Mouse (Mus musculus) erythroid progenitor cell, adult 5-6 weeks (primary cell): ENCODE data around the gene Rab3c. TPM values are rescaled to one million over a fixed set of nuclear protein-coding genes. Genes with fewer than 3 reads are reported as not detected.

Experiments used
- ATAC-seq: replicated peaks from 2 replicates; pipeline ENCODE4 v1.8.0; 2016; ENCODE audit warnings: moderate number of reproducible peaks, mild to moderate bottlenecking, moderate TSS enrichment, inconsistent platforms; ENCODE audit not compliant: poor library complexity, low FRiP score, severe bottlenecking
- total RNA-seq, 2 experiments: library from RNA; stranded (forward) in 1 of 2; stranded (reverse) in 1 of 2; fragments of 150-400 nt in 1 of 2; fragments of 186-747, 209-891 nt in 1 of 2; gene quantifications; 2 replicates each; pipeline versions ENCODE4 v1.2.3 to v1.2.4; 2015 to 2017; ENCODE audit warnings: low replicate concordance in 2 of 2

The Rab3c gene
- total RNA-seq, 2 experiments from 2014 or later, result not detected

DNA sequence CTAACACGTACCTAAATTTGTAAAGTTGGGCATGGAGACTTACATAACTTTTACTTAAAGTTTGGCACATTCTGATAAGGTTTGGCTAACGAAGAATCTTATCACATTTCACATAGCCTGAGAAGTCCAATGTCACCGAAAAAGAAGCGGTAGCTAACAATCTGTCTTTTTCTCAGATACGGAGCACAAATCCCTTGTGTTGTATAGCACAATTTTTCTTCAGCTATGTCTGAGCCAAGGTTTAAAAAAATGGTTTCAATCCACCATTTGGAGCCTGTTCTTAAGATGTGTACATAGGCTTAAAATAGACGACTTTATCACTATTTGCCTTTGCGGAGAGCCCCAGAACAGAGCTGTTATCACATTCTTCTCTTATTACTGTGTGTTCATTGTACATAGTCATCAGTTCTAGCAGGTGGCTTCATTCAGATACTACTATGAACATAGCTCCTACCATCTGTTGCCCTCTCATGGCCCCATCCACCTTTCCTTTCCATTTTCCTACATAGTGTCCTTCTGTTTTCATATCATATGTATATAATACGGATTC lies 69.2 kb downstream of the Rab3c start:
- no peak for ATAC-seq

DNA sequence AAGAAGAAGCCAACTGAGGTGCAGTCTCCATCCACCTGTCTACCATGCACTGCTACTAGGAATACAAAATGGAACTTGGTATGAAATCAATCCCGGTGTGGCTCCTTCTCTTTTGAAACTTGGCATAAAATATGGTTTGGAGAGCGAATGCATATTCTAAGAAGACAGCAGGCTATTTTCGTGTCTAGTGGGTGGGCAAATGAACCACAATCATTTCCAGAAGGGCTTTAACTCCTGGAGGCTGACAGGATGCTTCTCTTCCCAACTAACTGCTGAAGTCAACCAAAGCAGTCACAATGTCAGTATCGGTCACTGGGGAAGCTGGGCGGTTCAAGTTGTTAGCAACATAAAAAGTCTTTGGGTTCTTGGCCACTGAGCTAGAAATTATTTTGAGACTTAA lies 81.9 kb downstream of the Rab3c start:
- no peak for ATAC-seq

DNA sequence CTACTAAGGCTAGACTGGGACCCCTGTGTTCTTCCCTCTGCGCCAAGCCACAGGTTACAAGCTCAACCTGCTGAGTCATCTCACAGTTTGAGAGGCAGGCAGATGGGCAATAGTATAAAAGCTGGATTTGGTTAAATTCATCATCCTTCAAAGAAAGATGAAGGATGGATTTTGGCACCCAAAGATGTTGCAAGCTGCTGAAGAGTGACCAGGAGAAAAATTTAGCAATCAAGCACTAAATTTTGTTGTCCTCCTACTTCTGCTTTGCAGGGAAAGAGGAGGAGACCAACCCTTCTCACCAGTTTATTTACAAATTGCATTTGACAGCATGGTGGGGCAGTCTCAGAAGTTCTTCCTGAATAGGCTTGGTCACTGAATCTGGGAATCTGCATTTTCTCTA lies 90.8 kb downstream of the Rab3c start:
- ATAC-seq, result no peak

DNA sequence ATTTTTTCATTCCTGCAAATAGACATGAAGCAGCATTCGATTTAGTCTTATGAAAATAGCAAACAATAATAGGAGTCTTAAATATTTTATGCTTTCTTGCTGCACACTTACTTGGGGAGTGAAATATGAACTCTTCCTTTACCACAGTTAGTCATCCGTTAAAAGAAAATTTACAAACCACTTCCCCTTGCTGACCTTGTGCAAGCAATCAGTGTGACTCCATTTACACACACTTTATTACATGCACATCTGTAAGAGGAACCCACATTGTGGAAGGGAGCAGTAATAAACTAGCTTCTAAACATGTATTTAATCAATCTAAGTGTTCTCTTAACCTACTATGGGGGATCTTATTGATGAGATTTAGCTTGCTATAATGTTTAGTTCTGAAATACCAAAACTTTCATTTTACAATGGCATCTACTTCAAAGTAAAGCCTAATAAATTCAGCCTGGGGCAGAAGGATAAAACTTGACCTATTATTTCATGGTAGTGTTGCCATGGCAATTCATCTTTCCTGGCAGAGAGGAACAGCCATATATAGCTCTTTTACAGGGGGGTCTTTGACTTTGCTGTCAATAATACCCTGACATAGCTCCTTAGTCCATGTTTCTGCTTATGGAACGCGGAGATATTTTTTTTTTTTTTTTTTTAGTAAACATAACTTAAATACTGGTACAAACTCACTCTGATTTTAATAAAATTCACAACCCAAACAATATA lies 95.7 kb downstream of the Rab3c start:
- ATAC-seq, result no peak

DNA sequence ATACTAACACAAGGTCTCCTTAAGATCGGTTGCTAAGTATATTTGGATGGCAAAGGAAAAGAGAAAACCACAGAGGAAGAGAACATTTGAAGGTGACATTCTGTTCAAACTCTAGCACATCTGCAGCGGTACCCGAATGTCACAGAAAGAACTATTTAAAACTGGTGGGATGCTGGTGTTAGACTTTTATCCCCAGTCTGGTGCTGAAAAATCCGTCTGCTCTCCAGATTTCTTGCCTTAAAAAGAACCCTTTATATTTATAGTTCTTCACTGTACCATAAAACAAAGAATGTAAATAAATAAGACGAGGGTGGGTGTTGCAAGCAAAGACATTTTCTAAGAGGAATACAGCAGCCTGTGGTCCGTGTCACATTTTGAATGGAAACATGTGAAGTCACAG lies 105.1 kb downstream of the Rab3c start:
- ATAC-seq, result no peak

DNA sequence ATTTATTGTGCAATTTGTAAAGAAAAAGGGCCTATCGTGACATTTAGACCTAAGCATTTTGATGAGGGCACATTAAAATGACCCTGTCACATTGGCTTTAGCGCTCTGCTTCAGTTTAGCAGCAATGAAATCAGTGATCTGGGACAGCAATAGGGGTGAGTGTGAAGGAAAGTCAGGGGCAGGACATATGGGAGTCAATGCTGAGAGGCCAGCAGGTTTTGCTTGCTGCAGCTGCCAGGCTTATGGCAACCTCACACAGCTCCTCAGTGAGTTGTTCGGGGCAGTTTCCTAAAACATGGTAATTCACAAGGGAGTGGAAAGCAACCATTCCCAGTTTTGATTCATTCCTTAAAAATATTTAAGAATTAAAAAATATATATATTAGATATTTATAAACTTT lies 111.1 kb downstream of the Rab3c start:
- ATAC-seq, result no peak

DNA sequence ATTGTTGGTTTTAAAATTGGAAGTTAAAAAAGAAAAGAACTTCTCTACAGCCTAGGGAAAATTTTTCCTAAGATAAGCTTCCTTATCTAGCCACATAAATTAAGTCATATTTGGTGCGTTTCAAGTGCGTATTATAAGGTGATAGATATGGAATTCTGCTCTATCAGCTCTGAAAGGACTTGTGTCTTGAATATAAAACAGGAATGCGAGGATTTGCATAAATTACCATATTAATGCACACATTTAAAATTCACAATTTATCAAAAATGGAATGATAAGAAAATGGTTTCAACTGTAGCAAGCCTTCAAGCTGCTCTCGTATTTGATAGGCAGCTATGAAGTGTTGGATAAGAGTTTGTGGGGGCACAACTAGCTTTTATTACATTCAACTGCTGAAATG lies 111.6 kb downstream of the Rab3c start:
- no peak for ATAC-seq

DNA sequence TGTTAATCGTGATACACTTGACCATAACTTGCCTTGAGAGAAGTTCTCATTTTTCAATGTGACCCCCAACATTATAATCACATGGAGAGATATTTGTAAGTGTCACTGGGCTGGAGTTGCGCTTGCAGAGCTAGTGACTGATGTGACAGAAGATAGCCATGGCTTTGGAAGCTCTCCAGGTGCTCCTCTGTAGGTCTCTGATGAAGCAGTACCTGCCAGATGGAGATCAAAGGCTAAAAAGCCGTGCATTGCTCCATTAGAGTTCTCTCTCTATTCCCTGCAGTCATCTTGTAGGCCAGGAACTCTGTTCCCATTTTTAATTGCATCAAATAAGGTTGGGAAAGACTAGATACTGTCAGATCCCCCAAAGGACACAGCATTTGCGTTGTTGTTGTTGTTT lies 112.2 kb downstream of the Rab3c start:
- no peak for ATAC-seq

DNA sequence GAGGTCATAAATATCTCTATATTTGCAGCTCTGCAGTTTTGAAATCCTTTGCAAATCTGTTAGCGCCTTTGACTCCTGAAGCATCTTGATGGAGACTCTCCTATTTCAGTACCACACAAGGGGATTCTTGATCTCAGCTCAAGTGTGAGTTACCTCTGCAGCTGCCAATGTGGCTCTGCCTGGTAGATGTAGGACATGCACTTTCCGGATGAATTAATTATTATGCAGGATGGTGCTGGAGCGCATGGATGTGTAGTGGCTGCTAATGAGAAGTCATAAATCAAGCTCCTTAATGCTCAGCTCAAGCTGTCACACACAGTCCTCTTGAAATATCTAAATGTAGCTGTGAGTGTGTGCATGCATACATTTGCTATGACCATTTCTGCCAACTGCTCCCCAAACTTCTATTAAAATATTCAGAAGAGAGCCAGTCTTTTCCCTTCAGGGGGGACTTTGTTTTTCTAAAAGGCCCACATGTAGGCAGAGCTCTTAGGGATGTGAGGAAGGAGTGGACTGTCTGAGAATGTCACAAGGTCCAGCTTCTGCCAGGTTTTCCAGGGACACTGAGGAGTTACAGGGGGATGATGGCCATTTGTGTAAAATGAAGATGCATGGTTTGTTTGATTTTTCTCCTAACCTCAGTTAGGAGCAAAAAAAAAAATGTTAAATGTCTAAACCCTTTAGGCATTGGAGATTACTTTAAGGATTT lies 114.0 kb downstream of the Rab3c start:
- no peak for ATAC-seq

DNA sequence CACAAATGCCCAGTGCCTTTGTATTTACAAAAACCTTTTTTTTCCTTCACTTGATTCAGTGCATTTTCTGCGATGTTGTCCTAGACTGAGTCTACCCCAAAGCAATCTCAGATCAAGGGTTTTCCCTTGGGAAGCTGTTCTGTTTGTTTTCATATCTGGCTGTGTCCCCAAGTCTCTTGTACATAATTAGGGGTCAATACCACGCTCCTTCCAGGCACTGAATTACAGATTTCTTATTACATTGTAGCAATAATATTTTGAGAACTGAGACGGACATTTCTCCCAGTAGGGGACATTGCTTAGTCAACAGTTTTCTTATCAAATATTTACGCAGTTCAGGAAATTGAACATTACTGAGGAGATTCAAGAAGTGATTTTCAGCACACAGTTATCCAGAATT lies 120.8 kb downstream of the Rab3c start:
- ATAC-seq, result no peak

DNA sequence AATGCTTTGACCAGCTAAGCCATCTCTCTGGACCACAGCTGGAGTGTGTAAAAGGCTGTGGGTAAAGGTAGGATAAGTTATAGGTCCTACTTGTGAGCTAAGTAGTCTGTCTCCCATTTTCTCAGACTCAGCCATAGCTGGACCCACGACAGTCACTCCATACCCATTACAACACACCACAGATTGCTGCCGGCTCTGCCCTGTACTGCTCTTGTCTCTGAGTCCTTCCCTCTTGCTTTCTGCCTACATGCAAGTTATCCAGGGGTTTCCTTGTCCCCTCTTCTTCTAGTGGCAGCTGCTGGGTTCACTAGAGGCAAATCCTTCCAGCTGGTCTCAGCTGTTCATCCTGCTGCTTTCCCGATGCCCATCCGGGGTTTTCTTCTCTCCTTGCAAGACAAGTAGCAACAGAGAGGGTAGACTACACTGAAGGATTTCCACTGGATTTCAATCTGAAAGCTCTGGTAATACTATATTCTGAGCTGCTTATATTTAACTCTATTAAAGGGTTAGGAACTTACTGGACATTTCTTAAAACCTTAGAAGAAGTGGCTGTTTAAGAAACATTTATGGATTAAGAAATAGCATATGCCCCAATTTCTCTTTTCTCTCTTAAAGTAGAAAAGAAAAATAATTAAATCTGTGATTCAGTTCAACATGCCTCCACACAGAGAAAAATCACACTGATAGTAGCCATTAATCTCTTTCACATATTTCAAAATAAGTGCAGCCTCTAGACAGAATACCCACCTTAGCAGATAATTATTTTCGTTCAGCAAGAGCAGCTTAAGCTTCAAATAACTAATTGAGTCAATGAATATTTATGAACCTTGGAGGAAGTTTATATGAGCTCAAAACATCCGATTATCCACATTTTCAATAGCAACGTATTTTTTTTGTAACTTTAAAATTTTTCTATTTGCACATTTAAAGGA lies 121.9 kb downstream of the Rab3c start:
- ATAC-seq, result no peak

DNA sequence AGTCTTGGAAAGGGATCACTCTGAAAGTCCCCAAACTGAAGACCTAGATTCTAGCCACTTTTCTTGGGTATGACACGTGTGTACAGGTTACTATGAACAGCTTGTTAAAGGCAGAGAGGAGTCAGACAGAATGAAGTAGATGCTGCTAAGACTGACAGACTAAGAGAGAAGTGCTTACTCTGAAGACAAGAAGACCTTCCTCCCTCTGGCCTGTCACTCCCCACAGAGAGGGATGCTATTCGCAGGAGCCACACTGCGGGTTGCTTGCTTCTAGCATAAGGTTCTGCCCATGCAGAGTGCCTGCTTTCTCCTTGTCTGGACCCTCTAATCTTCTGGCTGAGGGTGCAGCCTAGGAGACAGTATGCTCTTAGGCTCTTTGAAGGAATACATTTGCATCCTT lies 135.3 kb downstream of the Rab3c start:
- no peak for ATAC-seq

DNA sequence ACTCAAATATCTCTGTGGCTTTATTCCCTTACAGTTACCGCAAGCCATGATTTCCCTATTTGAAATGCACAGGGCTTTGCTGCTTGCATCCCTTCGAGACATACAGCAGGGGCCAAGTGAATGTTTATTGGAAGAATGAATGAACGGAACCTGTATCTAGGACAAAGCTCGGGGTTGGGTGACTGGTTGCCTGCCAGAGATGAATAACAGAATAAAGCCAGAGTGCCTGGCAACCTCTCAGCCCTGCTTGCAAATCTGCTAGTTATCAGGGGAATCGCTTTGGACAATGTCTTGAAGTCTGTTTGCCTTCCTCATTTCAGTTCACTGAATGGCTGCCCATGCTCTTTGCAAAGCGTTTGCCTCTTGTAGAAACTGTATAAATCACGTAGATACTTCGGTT lies 135.8 kb downstream of the Rab3c start:
- no peak for ATAC-seq

DNA sequence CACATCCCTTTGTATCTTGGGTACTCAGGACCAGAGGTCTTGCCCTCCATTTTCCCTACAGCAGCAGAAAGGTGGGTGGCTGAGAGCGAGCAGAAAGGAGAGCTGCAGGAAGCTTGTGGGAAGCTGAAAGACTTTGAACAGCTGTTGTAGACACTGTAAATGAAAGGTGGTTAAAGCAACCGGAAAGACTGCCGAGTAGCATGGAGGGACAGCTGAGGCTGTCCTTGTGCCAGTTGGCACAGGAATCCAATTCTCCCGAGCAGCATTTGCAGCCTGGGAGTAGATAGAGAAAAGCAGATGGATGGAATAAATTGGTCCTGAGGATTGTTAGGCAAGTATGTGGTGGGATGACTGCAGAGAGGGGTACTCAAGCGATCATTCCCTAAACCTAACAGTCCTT lies 141.5 kb downstream of the Rab3c start:
- no peak for ATAC-seq

DNA sequence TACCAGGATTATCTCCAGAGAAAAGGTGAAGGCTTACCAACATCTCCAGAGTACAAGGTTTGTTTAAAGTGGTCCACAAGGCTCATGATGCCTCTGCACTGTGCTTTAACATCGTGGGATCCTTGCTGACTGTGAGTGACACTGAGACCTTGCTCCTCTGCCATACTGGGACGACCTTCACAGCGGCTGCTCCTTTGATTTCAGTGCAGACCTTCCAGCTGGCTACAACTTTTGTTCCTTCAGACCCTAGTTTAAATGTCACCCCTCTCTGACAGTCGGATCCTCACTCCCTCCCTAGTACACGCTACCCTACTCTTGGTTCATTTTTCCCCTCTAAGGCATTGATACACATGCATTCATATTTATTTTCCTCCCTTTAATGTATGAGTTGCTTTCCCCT lies 142.2 kb downstream of the Rab3c start:
- no peak for ATAC-seq

DNA sequence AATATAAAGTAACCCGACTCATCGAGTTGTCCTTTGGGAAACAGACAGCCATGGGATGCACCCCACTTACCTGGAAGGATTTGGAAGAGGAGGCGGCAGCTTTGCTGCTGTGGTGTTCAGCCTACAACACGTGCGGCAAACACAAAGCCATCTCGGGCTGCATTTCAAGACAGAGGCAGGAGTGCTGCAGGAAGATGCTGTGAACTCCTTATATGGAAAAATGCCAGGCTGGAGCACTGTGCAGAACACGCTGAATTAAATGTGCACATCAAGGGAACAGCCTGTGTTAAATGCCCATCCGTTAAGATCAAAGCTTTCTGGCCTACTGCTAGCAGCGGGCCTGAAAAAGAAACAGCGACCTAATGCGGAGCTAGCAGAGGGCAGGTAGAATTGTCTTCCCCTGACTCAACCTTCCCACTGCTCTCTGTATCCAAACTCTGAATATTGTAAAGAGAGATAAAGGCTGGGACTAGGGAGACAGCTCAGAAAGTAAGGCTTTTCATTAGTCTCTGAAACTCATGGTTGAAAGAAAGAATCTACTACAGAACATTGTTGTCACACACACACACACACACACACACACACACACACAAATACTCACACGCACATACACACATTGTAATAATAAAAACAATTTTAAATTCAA lies 153.1 kb downstream of the Rab3c start:
- no peak for ATAC-seq

DNA sequence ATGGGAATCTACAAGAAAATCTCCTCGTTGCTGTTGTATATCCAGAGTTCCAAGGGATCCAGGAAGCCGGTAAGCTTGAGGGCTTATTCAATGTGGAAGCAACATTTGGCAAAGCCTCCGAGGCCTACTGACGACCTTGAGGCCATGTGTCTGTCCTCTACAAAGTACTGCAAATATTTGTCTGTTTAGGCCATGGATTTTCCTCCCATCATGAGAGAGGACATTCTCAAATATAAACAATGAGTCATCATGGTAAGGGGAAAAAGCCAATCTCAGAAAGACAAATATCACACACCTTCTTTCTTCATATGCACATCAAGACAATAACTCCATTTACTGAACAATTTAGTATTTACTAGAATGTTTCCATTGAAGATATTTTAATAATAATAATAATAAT lies 158.0 kb downstream of the Rab3c start:
- no peak for ATAC-seq

DNA sequence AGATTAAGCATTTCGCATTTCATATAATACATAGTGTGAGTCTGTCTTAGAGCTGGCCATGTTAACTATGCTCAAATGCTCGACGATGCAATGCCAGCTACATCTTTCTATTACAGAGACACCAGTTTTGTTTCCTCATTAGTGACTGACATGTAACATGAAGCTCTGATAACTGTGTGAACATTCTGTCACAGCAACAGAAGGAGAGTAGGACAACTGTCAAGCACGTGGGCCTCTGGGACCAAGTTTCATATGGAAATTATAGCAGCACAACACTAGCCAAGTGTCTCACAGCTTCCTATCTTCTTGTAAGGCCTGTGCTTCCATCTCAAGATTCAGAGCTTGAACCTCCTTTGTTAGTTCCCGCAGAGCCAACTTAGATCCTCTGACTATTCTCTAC lies 163.9 kb downstream of the Rab3c start:
- ATAC-seq, result no peak

DNA sequence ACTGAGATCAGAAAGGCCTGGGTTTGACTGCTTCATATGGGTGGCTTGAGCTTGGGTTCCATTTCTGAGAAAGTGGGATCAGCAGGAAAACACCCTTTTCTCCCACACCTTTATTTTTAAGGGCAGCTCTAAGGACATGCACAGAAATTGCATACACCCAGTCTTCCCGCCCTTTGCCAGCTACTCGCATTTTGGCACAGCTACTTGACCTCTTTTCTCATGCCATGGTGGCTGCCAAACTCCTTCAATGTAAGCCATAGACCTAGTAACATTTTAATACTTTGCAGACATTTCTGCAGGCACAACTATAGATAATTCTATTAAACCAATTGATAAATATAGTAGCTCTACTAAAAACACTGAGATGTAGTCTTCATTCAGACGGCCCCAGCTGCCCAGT lies 164.5 kb downstream of the Rab3c start:
- ATAC-seq, result no peak
